Mouse (Mus musculus): Measurements from ENCODE around the gene Gabbr2.
A peak's percentile ranks its signal among the peaks of the same experiment; 100 is the strongest.

Gene Gabbr2

DNA sequence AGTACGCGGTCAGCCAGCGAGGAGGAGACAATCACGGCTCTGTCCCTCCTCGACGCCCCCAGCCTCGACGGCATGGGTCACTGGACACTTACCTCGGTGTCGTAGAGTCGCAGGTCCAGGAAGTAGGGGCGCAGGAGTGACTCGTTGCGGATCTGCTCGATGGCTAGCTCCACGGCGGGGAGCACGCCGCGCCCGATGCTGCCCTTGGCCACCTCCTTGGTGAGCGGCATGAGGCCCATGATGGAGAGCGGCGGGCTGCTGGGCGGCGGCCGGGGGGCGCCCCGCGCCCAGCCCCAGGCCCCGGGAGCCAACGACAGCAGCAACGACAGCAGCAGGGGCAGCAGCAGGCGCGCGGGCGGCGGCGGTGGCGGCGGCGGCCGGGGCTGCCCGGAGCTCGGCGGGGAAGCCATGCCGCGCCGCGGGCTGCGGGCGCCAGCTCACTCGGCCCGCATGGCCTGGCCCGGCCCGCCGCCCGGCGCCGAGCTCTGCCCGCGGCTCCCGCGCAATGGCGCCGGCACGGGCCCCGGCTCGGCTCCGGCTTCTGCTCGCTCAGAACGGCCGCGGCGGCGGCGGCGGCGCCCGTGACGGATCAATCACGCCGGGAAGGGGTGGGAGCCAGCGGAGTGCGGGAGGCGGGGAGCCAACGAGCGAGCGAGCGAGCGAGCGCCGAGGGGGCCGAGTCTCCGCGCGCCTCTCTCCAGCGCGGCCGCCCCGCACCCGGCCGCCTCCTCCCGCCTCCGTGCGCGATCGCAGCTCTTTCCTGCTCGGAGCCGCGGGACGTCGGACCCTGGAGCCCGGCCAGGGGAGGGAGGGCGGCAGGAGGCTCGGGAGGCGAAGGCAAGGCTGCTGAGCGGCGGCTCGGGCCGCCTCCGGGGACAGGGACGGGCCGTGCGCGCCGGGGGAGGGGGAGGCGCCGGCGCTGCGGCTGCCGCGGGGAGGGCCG, at the start of gene Gabbr2:
TSS of gene Gabbr2 (minus strand) at position 858 of the 943 bp plus-strand sequence.
- DNase-seq (ENCODE audit: low read depth, low spot score), result no peak

DNA sequence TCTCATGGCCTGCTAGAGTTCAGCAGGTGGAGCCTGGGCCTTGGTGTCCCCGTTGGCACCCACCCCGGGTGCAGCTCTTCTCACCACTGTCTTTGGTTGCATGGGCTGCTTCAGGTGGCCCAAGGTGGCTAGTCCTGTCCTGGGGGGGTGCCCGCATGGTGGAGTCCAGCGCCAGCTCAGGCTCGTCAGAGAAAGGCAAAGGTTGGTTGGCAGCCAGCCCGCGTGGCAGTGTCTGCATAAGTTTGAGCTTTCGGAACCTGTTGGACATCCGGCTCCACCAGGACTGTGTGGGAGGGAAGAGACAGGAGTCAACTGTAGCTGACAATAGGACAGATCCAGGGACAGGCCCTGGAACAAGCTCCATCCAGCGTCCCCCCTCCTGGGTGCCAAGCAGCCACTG, 47.9 kb upstream of the Gabbr2 start:
- DNase-seq (ENCODE audit: low read depth, low spot score), result no peak

DNA sequence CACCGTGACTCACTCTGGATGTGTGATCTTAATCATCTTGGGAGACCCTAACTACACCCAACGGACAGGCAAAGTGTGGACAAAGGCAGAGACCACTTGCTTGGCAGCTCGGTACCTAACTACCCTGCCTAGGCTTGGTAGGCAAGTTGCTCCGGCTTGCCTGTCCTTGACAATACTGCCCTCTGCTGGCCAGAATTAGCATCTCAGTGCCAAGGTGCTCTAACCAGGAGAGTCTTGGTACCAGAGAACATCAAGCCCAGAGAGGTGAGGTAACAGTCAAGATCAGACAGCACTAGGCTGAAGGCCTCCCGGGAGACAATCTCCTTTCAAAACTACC, 45.6 kb upstream of the Gabbr2 start:
- DNase-seq (ENCODE audit: low read depth, low spot score), result peak; percentile 53

DNA sequence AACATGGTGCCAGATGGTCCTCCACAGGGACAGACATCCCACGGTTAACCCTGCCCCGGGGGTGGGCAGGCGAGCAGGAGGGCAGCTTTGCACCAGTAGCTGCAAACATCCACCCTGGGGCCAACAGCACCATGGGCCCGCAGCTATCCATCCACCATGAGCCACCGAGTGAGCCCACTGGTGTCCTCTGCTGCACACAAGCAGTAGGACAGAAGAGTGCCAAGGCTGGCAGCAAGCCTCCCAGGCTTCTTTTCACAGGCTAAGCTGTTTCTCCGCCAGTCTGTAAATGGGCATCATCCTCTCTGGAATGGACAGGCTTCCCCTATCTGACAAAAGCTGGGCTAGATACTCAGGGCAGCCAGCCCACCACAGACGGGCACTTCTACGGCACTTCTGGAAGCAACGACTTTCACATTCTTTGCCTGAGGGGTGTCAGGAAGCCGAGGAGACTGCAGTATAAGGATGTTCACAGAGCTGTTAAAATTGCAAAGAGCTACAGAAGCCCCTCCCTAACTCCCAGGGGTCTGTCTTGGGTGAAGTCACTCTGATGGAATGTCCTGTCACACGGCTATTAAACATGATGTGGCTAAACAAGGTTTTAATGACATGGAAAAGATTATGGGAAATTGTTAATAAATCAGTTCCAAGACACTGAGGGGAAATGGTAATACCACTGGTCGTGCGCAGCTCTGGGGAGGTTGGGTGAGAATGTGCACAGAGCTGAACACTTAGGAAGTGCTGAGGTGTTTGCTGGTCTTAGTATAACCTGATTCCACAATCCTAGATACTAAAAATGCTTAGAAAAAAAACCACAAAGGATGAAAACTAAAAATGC, 45.0 kb upstream of the Gabbr2 start:
- no peak for DNase-seq (ENCODE audit: low read depth, low spot score)

DNA sequence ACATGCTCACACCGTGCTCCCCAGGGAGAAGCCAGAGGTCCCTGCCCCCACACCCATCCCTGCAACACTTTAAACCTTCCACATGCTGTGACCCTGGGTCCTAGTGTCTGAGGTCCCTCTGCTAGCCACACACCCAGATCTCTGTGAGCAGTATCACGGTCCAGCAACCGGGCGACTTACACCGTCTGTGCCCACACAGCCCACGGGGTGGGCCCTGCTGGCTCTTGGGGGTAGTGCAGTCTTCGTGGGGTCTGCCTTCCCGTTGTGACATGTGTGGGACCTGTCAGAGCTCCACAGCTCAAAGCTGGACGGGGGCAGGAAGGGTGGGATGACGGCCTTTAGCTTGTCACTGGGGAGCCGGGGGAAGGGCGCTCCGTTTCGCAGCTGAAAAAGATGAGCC, 43.9 kb upstream of the Gabbr2 start:
- no peak for DNase-seq (ENCODE audit: low read depth, low spot score)

DNA sequence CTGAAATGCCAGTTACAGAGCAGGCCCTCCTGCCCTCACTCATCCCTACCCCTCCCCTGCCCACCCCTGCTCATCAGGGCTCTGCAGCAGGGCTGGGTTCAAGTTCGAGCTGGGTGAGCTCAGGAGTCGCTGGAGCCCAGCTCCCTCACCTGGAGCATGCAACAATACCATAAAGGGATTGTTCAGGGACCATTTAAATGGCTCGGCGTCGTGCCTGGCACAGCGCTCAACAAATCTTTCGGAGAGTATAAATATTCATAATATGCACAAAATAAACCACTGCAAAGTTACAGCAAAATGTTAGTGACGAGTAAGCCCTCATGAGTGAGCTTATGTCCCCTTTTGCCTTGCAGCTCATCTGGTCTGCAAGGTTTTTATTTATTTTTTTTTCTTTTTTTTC, 40.5 kb upstream of the Gabbr2 start:
- no peak for DNase-seq (ENCODE audit: low read depth, low spot score)

DNA sequence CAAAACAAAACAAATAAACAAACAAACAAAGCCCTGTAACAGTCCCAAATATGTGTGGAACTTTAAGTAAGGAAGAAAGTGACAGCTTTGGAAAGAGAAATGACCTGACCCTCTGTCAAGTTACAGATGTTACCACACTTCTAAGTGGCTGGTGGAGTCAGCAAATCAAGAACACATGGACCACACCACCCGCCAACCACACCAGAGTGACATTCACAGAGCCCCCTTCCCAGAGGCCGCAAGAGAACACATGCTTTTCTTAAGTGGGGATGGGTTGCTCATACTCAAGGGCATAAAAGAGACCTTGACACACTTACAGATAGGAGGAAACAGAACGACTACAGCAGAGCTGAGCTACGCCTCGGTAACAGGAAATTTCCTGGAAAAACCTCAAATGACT, 37.1 kb upstream of the Gabbr2 start:
- DNase-seq (ENCODE audit: low read depth, low spot score), result no peak

DNA sequence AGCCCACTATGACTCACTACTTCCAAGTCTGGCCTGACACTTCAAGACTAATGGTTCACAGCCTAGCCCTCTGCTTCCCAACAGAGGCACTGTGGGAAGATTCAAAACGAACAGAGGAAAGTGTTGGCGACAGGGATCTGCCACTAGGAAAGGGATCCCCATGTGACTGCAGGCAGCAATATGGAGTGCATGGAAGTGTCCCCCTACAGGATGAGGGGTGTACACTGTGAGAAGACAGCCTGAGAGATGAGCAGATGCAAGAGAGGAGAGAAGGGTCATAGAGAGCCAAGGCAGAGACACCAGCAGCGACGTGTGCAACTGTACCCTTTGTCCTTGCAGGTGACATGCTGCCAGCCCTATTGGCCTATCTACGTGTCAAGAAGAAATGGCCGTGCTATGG, 32.3 kb upstream of the Gabbr2 start:
- DNase-seq (ENCODE audit: low read depth, low spot score), result no peak

DNA sequence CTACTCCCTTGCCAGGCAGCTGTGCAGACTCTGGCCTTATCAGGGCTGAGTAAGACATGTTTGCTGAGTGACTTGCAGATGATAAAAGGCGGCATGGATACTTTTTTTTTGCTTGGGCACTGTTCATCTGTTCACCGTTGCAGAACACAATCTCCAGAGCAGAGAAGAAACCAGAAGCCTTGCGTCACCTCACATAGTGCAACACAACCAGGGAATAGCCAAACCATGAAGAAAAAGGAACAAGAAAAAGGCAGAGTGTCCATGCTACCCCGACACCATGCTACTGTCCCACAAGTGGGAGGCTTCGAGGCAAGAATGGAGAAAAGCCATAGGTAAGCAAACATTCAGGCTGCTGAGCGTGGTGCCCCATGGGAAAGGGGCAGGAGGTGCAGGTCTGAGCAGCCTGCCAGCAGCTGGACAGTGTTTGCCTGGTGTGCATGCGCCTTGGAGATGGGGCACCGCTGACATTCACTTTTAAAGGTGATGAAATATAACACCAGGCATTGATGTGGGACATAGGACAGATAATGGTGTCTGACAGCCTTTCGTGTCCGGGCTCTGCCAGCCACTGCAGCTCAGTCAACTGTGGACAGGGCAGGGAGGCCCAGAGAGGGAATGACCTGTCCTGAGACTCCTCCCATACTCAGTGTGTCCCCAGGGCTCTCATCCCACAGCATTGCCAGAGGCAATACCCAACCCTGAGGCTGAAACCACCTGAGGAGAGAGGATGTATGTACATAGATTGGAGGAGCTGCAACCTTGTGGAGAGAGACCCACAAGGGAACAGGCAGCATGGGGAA, 31.3 kb upstream of the Gabbr2 start:
- no peak for DNase-seq (ENCODE audit: low read depth, low spot score)

DNA sequence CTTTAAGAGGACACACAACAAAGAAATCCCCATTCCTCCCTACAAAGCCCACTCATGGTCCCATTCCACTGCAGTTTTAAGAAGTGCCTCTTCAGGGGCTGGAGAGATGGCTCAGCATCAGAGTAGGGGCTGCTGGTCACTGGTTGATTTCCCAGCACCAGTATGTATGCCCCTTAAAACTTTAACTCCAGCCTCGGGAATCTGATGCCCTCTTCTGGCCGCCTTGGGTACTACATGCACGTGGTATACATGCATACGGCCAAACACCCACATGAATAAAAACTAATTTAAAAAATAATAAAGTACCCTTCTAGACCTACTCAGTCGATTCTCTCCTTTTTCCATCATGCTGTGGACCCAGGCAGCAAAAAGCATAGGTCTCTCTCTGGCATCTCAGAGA, 28.9 kb upstream of the Gabbr2 start:
- DNase-seq (ENCODE audit: low read depth, low spot score), result no peak

DNA sequence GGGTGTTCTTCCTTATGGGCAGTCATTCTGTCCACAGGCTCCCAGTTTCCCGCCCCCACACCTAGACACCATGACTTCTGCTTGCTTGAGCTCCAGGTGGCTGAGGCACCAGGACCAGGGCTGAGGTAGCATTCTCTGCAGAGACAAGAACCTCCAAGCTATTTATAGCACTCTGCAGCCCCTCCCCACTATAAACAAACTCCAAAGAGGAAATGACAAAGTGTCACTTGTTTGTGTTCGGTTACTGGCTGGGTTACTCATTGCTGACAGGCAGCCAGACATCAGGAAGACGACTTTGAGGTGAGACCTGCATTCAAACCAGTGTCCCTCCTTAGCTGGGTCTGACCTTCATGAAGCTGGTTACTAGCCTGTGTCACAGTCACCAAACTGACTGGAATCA, 23.5 kb upstream of the Gabbr2 start:
- DNase-seq (ENCODE audit: low read depth, low spot score), result no peak

DNA sequence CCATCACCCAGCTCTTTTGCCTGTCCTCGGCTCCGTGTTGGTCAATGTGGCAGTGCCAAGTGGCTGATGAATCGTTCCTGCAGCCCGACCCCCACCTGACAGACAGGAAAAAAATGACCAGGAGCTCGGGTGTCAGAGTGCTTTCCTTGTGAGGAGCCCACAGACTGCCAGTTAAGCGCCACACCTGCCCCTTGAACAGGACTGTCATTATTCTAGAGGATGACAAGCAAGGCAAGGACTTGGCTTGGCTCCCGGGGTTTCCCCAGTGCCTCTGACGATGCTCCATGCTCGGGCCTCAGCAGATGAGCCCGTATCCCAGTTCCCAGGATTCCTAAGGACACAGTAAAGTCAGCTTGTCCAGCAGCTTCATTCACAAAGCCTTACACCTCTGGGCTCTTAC, 20.8 kb upstream of the Gabbr2 start:
- DNase-seq (ENCODE audit: low read depth, low spot score), result no peak

DNA sequence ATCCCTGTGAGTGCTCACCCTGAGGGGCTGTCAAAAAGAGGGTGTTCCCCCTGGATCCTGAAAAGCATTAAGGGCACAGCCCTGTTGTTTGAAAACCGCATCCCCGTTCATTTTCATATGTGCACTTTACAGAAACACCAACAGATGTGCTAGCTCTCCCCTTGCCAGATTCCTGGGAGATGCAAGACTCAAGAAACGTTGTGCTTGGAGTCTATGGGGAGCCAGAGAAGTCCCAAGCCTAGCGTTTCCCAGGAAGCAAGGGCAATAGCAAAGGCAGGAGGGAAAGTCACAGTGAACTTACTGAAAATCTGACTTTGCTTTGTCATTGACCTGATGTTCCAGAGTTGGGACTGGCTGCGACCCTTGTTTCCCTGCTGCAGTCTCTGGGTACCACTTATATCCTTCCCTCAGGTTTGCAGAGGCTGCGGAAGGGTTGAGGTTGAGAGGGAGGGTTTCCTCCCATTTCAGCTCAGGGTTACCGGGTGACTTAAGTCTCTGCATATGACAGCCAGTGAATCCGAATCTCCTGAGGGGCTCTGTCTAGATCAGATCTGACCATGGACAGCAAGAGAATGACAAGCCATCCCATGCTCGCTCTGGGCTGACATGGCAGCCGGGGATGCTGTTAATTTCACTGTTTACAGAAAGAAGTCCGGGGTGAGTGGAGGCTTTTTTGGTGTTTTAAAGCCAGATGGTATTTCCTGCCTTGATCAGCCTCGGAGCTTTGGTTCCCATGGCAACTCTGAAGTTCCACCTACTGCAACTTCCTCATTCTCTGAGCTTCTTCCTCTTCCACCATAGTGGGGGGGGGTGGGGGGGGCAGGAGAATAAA, 18.9 kb upstream of the Gabbr2 start:
- no peak for DNase-seq (ENCODE audit: low read depth, low spot score)

DNA sequence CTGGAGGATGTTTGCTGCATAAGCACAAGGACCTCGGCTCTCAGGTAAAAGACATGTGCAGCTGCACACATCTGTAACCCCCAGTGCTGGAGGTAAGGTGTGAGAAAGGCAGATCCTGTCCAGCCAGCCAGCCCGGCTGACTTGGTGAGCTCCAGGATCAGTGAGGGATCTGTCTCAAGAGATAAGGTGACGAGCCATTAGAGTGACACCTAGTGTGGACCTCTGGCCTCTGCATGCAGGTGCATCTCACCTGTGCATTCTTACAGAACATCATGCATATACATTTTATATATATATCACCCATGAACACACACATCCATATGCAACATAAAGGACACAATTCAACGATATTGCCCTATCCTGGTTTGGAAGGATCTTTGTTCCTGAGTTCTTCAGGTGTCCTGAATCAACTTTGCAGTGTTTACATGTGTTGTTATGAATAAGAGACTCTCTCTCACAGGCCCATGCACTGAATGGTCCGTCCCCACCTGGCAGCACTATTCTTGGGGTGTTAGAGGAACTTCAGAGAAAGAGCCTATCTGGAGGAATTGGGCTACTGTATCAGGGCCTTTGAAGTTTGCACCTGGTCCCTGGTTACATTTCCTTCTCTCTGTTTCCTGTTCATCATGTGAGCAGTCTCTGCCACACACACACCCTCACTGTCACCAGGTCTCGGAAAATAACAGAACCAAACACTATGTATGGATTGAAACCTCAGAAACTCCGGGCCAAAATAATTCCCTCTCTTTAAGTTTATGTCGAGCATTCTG, 9.1 kb upstream of the Gabbr2 start:
- no peak for DNase-seq (ENCODE audit: low read depth, low spot score)

DNA sequence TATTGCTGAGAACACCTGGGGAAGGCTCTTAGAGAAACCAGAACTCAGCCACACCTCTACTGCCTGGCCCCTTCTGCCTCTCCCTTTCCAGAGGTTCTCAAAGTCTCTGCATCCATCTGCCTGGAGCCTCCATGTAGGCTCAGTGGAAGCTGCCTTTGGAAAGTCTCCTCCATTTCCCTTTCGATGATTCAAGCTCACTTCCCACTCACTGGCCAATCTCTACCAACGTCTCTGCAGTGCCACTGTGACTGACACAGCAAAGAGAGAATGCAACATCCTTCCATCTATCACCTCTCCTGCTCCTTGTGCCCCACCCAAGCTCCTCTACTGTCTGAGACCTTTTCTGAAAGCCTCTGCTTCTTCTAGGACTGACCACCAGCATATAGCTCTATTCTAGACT, 6.3 kb upstream of the Gabbr2 start:
- DNase-seq (ENCODE audit: low read depth, low spot score), result no peak

DNA sequence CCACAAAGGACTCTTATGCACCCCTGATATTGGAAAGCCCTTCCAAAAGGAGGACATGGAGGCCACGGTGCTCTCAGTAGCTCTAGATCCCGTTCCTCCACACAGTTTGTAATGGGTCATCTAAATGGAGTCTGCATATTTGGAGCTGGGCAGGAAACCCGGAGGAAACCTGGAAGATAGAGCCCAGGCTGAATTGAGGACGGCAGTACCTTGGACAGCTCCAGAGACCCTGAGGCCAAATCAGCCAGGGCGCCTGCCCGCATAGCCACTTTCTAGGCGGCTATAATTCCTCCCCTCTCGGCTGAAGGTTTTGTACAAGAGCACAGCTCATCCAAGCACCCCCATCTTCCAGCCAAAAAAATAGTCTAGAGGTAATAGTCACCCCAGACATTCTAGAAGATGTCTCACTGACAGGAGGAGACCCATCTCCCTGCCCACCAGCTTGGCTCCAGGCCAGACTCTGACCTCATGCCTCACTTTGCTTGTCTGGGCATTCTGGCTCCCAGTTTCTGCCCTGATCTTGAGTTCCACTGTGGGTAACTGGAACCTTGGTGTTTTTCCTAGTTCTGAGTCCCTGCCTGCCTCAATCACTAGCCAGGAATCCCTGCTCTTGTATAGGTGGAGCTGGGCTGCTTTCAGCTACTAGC, 1.3 kb upstream of the Gabbr2 start:
- DNase-seq (ENCODE audit: low read depth, low spot score), result no peak

DNA sequence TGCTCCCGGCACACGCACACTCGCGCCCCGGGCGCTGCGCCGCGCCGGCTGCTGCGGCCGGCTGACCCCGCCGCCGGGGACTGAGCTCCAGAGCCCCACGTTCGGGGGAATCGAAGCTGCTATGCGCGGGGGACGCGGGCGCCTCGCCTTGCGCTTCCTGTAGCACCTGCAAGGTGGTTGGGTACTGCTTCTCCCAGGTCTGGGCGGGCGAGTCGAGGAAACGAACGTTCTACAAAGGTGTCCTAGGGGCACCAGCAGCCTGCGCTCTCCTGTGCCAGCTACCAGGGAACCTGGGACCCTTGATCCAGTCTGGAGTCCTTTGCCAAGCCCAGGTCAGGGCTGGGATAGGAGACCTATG, 265 bp upstream of the Gabbr2 start:
- DNase-seq (ENCODE audit: low read depth, low spot score), result no peak

DNA sequence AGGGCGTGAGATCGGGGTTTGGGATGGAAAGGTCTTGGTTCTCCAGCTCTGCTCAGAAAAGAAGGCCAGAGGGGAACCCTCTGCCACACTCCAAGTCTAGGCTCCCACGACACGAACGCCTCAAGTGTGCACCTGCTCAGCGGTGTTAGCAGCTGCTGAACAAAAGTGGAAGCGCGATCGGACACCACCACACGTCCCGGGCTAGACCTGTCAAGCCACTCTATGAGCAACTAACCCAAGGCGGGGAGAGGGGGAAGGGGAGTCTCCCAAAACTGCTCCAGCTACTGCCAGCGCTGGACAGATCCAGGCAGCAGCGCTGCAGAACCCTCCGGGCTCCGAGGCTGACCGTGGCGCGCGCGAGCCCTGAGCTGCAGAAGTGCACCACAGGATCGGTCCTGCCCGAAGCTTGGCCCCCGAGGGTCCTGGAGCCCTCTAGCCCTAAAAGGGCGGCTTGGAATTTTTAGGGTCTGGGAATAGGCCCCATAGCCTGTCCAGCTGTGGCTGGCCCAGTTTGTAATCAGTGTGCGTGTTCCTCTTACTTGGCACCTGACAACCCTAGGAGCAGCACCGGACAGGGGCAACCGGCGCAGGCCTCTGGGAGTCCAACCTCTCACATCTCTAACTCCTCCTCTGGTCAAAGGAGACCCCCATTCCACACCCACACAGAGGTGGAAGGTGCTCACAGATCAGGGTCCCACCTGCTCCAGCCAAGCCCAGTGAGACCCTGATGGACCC, 1.2 kb downstream of the Gabbr2 start:
- no peak for DNase-seq (ENCODE audit: low read depth, low spot score)

DNA sequence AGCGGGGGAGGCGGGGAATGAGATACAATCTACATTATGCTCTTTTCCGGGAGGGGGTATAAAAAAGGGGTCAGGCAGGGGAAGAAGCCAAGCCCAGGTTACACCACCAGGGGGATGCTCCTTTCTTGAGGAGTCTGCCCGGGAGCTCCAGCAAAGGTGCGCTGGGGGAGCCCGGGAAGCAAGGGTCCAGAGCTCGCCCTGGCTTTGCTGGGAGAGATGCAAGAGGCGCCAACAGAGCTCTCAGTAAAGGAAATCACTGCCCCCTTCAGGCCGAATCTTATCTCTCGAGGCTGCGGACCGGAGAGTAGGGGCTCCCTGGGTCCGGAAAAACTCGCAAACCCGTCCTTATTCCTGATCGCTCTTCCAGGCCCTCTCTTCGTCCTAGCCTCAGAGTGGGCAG, 1.8 kb downstream of the Gabbr2 start:
- DNase-seq (ENCODE audit: low read depth, low spot score), result peak; percentile 33
